Mouse (Mus musculus) kidney, adult 11 months (tissue): ENCODE data around the gene Pck1.

Experiments used
- DNase-seq: peaks from one replicate; pipeline ENCODE4 v3.0.0; 2022

The Pck1 gene

GRCm38 (mm10) chr2:173151352-173151751, 1.5 kb upstream of the Pck1 start:
- DNase-seq = no peak

GRCm38 (mm10) chr2:173151784-173152284, 1.0 kb upstream of the Pck1 start:
- DNase-seq = no peak

- no peak for DNase-seq
These were observed 418 bp downstream of the Pck1 start for GRCm38 (mm10) chr2:173153266-173153665.

- no peak for DNase-seq
These were observed 1.7 kb downstream of the Pck1 start for GRCm38 (mm10) chr2:173154513-173154912.

GRCm38 (mm10) chr2:173154962-173155361, 2.1 kb downstream of the Pck1 start:
- no peak for DNase-seq

- no peak for DNase-seq
These were observed 3.1 kb downstream of the Pck1 start for GRCm38 (mm10) chr2:173155907-173156306.

- no peak for DNase-seq
These were observed 4.1 kb downstream of the Pck1 start for GRCm38 (mm10) chr2:173156923-173157322.

- DNase-seq = no peak
These were observed 4.5 kb downstream of the Pck1 start for GRCm38 (mm10) chr2:173157376-173157775.

- DNase-seq = no peak
These were observed 5.0 kb downstream of the Pck1 start for GRCm38 (mm10) chr2:173157871-173158270.

- DNase-seq = no peak
These were observed 5.7 kb downstream of the Pck1 start for GRCm38 (mm10) chr2:173158390-173159055.

GRCm38 (mm10) chr2:173159354-173160311, 6.8 kb downstream of the Pck1 start:
- peak; percentile 85 for DNase-seq

- DNase-seq = peak; percentile 87
These were observed 10.5 kb downstream of the Pck1 start for GRCm38 (mm10) chr2:173163380-173163779.

- DNase-seq = no peak
These were observed 11.5 kb downstream of the Pck1 start for GRCm38 (mm10) chr2:173164358-173164757.

- DNase-seq = peak; percentile 72
These were observed 12.1 kb downstream of the Pck1 start for GRCm38 (mm10) chr2:173164946-173165345.

- DNase-seq = no peak
These were observed 12.5 kb downstream of the Pck1 start for GRCm38 (mm10) chr2:173165357-173165756.

- DNase-seq = peak; percentile 27
These were observed 15.6 kb downstream of the Pck1 start for GRCm38 (mm10) chr2:173168411-173168851.

GRCm38 (mm10) chr2:173170081-173170480, 17.2 kb downstream of the Pck1 start:
- peak; percentile 88 for DNase-seq

GRCm38 (mm10) chr2:173170715-173171114, 17.9 kb downstream of the Pck1 start:
- DNase-seq = no peak

GRCm38 (mm10) chr2:173171470-173171869, 18.6 kb downstream of the Pck1 start:
- peak; percentile 87 for DNase-seq

GRCm38 (mm10) chr2:173171956-173172355, 19.1 kb downstream of the Pck1 start:
- DNase-seq = peak; percentile 29

GRCm38 (mm10) chr2:173172386-173172785, 19.5 kb downstream of the Pck1 start:
- peak; percentile 25 for DNase-seq

GRCm38 (mm10) chr2:173173008-173173407, 20.2 kb downstream of the Pck1 start:
- DNase-seq = peak; percentile 31
